Mouse (Mus musculus) gastrocnemius, adult 8-10 months (tissue): ENCODE data around the gene Creg1. TPM values are rescaled to one million over a fixed set of nuclear protein-coding genes. Genes with fewer than 3 reads are reported as not detected.

Experiments
- DNase-seq, 2 experiments: peaks; one replicate each; pipeline ENCODE4 v3.0.0; 2022; ENCODE audit warnings: low spot score in 2 of 2
- total RNA-seq, 4 experiments: library from RNA; stranded (reverse); gene quantifications; 2 replicates each; pipeline ENCODE4 v1.2.4; 2022

The Creg1 gene
- total RNA-seq, 4 experiments from 2014 or later: 49.5 to 59.1 (median 55.1) TPM

- no peak for DNase-seq
Observed at GRCm38 (mm10) chr1:165786296-165786695, 22.8 kb downstream of the Creg1 start.

- no peak for DNase-seq
Observed at GRCm38 (mm10) chr1:165788511-165788910, 25.0 kb downstream of the Creg1 start, which contains the start of gene Cd247. Cd247 (plus strand) TSS chr1:165788681.

GRCm38 (mm10) chr1:165789066-165789660, 25.6 kb downstream of the Creg1 start:
- no peak for DNase-seq

- DNase-seq: no peak
Observed at GRCm38 (mm10) chr1:165789963-165790362, 26.4 kb downstream of the Creg1 start.

- DNase-seq: no peak
Observed at GRCm38 (mm10) chr1:165790461-165791210, 27.1 kb downstream of the Creg1 start.

- DNase-seq: no peak
Observed at GRCm38 (mm10) chr1:165791411-165791810, 27.9 kb downstream of the Creg1 start.

- no peak for DNase-seq
Observed at GRCm38 (mm10) chr1:165801709-165802310, 38.3 kb downstream of the Creg1 start.

- DNase-seq: no peak
Observed at GRCm38 (mm10) chr1:165803107-165803506, 39.6 kb downstream of the Creg1 start.

- no peak for DNase-seq
Observed at GRCm38 (mm10) chr1:165804133-165804532, 40.6 kb downstream of the Creg1 start.

- no peak for DNase-seq
Observed at GRCm38 (mm10) chr1:165810633-165811032, 47.1 kb downstream of the Creg1 start.

GRCm38 (mm10) chr1:165811170-165811569, 47.6 kb downstream of the Creg1 start:
- no peak for DNase-seq

GRCm38 (mm10) chr1:165812775-165813174, 49.2 kb downstream of the Creg1 start:
- no peak for DNase-seq

- DNase-seq: no peak
Observed at GRCm38 (mm10) chr1:165814116-165814515, 50.6 kb downstream of the Creg1 start.

GRCm38 (mm10) chr1:165814521-165815278, 51.2 kb downstream of the Creg1 start:
- DNase-seq: no peak

- no peak for DNase-seq
Observed at GRCm38 (mm10) chr1:165816391-165816790, 52.8 kb downstream of the Creg1 start.

GRCm38 (mm10) chr1:165817264-165817663, 53.7 kb downstream of the Creg1 start:
- no peak for DNase-seq

GRCm38 (mm10) chr1:165818145-165818860, 54.8 kb downstream of the Creg1 start:
- DNase-seq: no peak

GRCm38 (mm10) chr1:165819147-165819546, 55.6 kb downstream of the Creg1 start:
- no peak for DNase-seq

- DNase-seq: no peak
Observed at GRCm38 (mm10) chr1:165822031-165822430, 58.5 kb downstream of the Creg1 start.
